Mouse (Mus musculus) left cerebral cortex, postnatal 36 days (tissue): ENCODE results near the gene Exoc4. TPM values are rescaled to one million over a fixed set of nuclear protein-coding genes. Genes with fewer than 3 reads are reported as not detected.

Experiments used
- DNase-seq, 2 experiments: peaks; one replicate each; pipeline ENCODE4 v3.0.0; 2021 to 2022; ENCODE audit warnings: low spot score in 2 of 2, mixed read lengths in 1 of 2
- intact Hi-C: fragments of 180-260 bp; cut with DNase I; formaldehyde crosslinking; loops from one replicate; pipeline ENCODE4 v1.15.1; 2025
- total RNA-seq, 2 experiments: library from RNA; stranded (reverse); gene quantifications; 2 replicates each; pipeline ENCODE4 v1.2.3; 2021

Gene Exoc4
- total RNA-seq, 2 experiments from 2014 or later: 70.8 to 81.2 TPM

DNA sequence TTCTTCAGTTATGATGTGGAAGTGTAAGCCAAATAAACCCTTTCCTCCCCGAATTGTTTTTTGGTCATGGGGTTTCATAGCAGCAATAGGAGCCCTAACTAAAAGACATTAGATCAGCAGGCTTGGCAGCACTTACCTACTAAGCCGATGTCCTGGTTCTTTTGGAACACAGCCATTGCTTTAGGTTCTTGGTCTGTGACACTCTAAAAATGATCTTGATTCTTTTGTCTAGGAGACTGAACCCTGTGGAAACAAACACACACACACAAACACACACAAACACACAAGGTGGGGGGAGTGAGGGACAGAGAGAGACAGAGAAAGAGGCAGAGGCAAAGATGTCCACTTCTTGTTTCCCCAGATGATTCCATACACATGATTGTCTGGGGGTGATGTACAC lies 574.3 kb downstream of the Exoc4 start:
- intact Hi-C loops: loop anchor here (2.0 kb wide), 1 partner anchor 18 kb away; no protein-coding TSS in a partner anchor

GRCm38 (mm10) chr6:33823777-33824302 lies 575.0 kb downstream of the Exoc4 start:
- intact Hi-C loops: loop anchor here (2.0 kb wide), 1 partner anchor 19 kb away; no protein-coding TSS in a partner anchor
- DNase-seq: peak; percentile 45 to 52

More for the DNA sequence above, 574.3 kb downstream of the Exoc4 start:
- no peak for DNase-seq

GRCm38 (mm10) chr6:33828499-33828898 lies 579.6 kb downstream of the Exoc4 start:
- no peak for DNase-seq
- intact Hi-C loops: no loop called here

GRCm38 (mm10) chr6:33829261-33829660 lies 580.4 kb downstream of the Exoc4 start:
- no peak for DNase-seq
- intact Hi-C loops: no loop called here

- no peak for DNase-seq
- intact Hi-C loops: no loop called here
Observed at GRCm38 (mm10) chr6:33831276-33831675, 582.4 kb downstream of the Exoc4 start.

DNA sequence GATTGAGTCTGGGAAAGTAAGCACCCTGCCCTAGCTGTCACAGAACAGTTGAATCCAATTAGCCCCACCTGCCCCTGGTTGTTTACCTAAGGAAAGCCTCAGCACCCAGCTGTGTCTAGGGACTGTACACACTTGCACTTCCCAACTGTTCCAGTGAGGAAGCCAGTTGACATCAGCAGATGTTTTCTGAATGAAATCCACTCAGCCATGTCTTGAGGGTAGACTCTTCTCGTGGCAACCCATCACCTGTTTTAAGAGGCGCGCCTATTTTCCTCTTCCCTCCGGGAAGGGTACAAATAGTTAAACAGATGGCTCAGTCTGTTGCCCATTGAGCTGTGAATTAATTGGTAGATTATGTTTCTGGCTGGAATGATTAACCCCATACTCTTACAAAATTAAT lies 584.1 kb downstream of the Exoc4 start:
- DNase-seq: no peak
- intact Hi-C loops: no loop called here

DNA sequence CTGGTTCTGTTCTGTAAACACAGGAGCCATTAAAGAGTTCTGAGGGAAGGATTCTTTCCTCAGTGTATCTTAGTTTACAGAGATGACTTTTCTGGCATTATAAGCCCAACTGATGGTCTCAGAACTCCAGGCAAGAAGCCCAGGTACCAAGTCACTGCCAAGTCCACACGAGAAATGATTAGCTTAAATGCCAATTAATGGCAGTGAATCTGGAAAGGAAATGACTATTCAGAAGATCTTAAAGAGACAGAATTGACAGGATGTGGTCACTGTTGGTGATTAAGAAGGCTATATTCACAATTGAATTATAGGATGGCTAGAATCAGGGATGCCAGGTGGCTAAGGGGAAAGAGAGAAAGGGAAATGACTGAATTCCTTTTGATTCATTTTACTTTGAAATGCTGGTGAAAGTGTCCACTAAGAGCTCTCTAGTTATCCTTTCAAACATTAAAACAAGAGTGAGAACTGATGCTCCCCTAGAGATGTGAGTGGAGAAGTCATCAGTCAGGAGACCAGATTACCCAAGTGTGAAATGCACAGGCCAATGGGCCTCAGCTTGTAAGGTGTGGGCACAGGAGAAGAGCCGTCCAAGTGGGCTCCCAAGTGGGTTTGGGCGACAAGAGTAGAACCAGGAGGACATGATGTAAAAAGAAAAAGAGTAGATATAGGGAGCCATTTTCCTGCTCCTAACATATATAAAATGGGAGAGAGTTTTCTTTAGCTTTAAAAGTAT lies 587.3 kb downstream of the Exoc4 start:
- DNase-seq: no peak
- intact Hi-C loops: no loop called here

DNA sequence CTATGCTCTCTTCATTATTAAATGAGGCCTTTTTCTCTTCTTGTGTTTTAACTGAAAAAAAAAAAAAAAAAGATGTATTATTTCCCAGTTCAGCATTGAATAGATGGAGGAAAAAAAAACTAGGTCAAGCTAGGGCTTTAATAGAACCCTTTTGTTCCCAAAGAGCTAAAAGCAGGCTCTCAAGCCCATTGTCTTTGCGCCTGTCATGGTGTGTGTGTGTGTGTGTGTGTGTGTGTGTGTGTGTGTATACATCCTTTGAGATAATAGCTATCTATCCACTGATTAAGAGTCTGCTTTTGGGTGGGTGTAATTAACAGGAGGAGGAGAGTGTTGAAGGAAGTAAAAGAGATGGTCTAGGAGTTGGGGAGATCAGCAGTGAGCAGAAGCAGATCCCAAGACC lies 594.0 kb downstream of the Exoc4 start:
- DNase-seq: no peak
- intact Hi-C loops: no loop called here

- intact Hi-C loops: no loop called here
Observed at GRCm38 (mm10) chr6:33859049-33859448, 610.2 kb downstream of the Exoc4 start.

GRCm38 (mm10) chr6:33865752-33866151 lies 616.9 kb downstream of the Exoc4 start:
- no peak for DNase-seq
- intact Hi-C loops: no loop called here

More at GRCm38 (mm10) chr6:33859049-33859448, 610.2 kb downstream of the Exoc4 start:
- no peak for DNase-seq

- DNase-seq: no peak
- intact Hi-C loops: no loop called here
Observed at GRCm38 (mm10) chr6:33866901-33867580, 618.2 kb downstream of the Exoc4 start.

DNA sequence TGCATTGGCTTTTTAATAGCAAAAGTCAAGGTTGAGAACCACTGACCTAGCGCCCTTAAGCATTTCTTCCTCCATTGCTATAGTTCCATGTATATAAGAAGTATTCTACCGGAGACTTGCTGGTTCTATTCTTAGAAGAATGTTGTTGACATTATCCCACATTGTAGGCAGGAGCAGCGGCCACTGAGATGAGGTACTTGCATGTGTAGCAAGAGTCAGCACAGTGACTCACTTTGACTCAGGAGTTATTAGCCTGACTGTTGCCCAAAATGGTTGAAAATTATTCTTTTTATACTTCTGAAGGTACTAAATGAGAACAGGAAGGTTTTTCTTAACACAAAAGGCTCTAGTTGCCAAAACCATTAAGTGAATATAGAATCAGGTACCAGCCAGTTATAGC lies 620.4 kb downstream of the Exoc4 start:
- no peak for DNase-seq

GRCm38 (mm10) chr6:33870468-33871142 lies 621.7 kb downstream of the Exoc4 start:
- intact Hi-C loops: no loop called here
- no peak for DNase-seq

More for the DNA sequence above, 620.4 kb downstream of the Exoc4 start:
- intact Hi-C loops: no loop called here

- intact Hi-C loops: no loop called here
- no peak for DNase-seq
Observed at GRCm38 (mm10) chr6:33871286-33871685, 622.4 kb downstream of the Exoc4 start.

- intact Hi-C loops: no loop called here
- no peak for DNase-seq
Observed at GRCm38 (mm10) chr6:33872192-33872591, 623.3 kb downstream of the Exoc4 start.

- DNase-seq: no peak
- intact Hi-C loops: no loop called here
Observed at GRCm38 (mm10) chr6:33873000-33873399, 624.1 kb downstream of the Exoc4 start.

DNA sequence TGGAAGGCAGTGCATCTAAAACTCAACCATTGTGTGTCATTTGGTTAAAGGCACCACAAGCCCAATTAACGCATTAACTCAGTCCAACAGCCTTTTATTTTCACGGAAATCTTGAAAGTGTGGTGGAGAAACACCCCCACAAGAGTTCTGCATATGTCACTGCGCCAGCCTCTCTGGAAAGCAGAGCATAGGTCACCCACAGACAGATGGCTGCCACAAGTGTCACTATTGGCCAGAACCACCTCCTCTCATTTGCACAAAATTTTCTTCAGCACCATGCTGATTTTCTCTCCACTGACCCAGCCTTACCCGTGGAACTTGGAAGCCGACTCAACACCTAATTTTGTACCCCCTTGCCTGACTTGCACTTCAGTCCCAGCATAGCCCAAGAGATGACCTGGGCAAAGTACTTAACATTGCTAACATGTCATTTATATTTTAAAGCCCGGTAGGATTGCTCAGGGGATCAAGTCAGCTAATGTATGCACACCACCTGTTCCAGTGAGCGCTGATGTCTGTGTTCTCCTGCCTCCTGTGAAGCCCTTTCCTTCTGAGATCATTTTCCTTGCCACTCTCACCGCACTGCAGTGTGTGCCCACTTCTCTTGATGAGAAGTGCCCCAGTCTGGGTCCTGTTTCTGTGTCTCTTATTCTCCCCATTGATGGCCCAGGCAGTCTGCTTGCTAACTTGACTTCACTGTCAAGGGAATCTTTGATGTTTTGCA lies 625.6 kb downstream of the Exoc4 start:
- intact Hi-C loops: no loop called here
- DNase-seq: no peak

GRCm38 (mm10) chr6:33884141-33884683 lies 635.3 kb downstream of the Exoc4 start:
- no peak for DNase-seq
- intact Hi-C loops: no loop called here

DNA sequence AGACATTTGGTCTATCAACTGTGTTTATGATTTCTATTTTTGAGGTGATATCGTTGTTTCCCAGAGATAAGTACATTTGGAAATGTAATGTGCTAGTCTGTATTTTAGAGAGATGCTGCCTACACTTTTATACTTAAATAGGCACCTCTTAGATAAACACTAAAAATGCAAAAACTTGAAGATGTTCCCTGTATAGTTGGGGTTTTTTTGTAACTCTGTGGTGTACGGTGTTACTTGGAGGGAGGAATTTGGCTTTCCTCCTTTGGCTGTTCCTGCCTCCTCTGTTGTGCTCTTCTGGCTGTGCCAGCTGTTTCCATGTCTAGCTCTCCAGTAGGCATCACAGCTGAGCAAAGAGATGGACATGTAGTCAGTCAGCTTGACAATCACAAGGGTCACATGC lies 638.1 kb downstream of the Exoc4 start:
- intact Hi-C loops: no loop called here
- peak; percentile 26 to 49 for DNase-seq
